Mouse (Mus musculus) stomach, embryonic 14.5 days (tissue): ENCODE results near the gene Glod4. TPM values are rescaled to one million over a fixed set of nuclear protein-coding genes. Genes with fewer than 3 reads are reported as not detected.

Experiments used
- ATAC-seq: fragments of 200-750 bp; cut with Nextera tagmentation; 2 replicates; pipeline ENCODE4 v1.8.0; 2017; ENCODE audit warnings: low read depth, moderate TSS enrichment; ENCODE audit not compliant: insufficient number of reproducible peaks, insufficient read depth, low FRiP score
- H3K27ac ChIP-seq: fragments of 300-500 bp; sonication (generic); 2 replicates; pipeline ENCODE4 v1.5.1; 2014; ENCODE audit warnings: mild to moderate bottlenecking, low read length, moderate library complexity, mixed read lengths
- H3K27me3 ChIP-seq: fragments of 300-500 bp; sonication (generic); 2 replicates; pipeline ENCODE4 v1.6.1; 2014; ENCODE audit warnings: low read length, control low read depth, mixed read lengths; ENCODE audit not compliant: control insufficient read depth, insufficient read depth
- H3K36me3 ChIP-seq: fragments of 300-500 bp; sonication (generic); 2 replicates; pipeline ENCODE4 v1.6.1; 2014; ENCODE audit warnings: mild to moderate bottlenecking, control low read depth, low read length, moderate library complexity, mixed read lengths; ENCODE audit not compliant: control insufficient read depth, insufficient read depth
- H3K4me1 ChIP-seq: fragments of 300-500 bp; sonication (generic); 2 replicates; pipeline ENCODE4 v1.6.1; 2014; ENCODE audit warnings: low read length, control low read depth, mixed read lengths; ENCODE audit not compliant: control insufficient read depth, insufficient read depth
- H3K4me2 ChIP-seq: fragments of 300-500 bp; sonication (generic); replicated peaks from 2 replicates; pipeline ENCODE4 v1.6.1; 2014; ENCODE audit warnings: low read depth, low read length, control low read depth
- H3K4me3 ChIP-seq: fragments of 300-500 bp; sonication (generic); 2 replicates; pipeline ENCODE4 v1.5.1; 2014; ENCODE audit warnings: low read depth, low read length, control low read depth
- H3K9ac ChIP-seq: fragments of 300-500 bp; sonication (generic); replicated peaks from 2 replicates; pipeline ENCODE4 v1.6.1; 2014; ENCODE audit warnings: low read depth, mild to moderate bottlenecking, control low read depth, low read length, moderate library complexity, mixed read lengths
- H3K9me3 ChIP-seq: fragments of 300-500 bp; sonication (generic); 2 replicates; pipeline ENCODE4 v1.6.1; 2016; ENCODE audit warnings: low read depth, low read length, control low read depth; ENCODE audit not compliant: control insufficient read depth
- WGBS: fragments of 180-500 bp; shearing (Covaris S2); extraction: QIAGEN DNeasy Blood & Tissue Kit; methylation state at CpG from one replicate; pipeline ENCODE4 v1.1.7; 2014; 5-methylcytosine and 5-hydroxymethylcytosine counted together
- polyA plus RNA-seq: library from polyadenylated mRNA; unstranded; fragments of >200 nt; fragmentation: Nextera tagmentation; extraction: Ambion mirVana; gene quantifications from 2 replicates; pipeline ENCODE4 v1.2.1, GENCODE M21; 2014

Gene Glod4
- polyA plus RNA-seq, 1 experiment from 2014 or later: 155 TPM

- Histone ChIP-seq H3K4me3 (peak overlapping the region; percentile 64), H3K9me3 (no peaks in the 10 kb centered on the region), H3K27ac (peak overlapping the region; percentile 52; the same call in 1 of the 2 replicates), H3K4me1 (peaks cover 7% of the 10 kb centered on the region; the same call in 1 of the 2 replicates), H3K27me3 (no peaks in the 10 kb centered on the region), H3K4me2 (peak overlapping the region; percentile 95), H3K9ac (peak overlapping the region; percentile 72), H3K36me3 (0 out of 2 replicates have a peak, but pooled peaks cover 2% of the 10 kb centered on the region)
- WGBS: 2% methylated on average over 28 of the region's 28 CpGs
- ATAC-seq: peak; percentile 83
These were observed 64.6 kb downstream of the Glod4 start for GRCm38 (mm10) chr11:76178726-76179494.

DNA sequence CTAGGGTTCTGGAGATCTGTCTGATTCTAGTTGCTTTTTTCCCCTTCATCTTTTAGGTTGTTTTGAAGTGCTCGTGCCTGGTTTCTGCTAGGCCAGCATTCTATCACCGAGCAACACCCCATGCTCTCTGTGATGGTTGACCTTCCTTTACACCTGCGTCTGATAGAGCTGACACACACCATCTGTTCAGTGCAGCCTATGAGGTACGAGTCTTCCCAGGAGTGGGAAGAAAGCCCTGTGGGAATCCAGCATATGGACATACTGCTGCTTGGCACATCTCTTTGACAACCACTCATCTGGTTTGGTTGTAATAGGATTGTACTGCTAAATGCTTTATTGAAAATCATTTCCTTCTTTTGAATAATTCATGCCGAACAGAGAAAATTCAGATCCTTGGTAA lies 73.3 kb downstream of the Glod4 start:
- Histone ChIP-seq H3K4me2 (no peak overlapping the region), H3K4me1 (no peaks in the 10 kb centered on the region), H3K36me3 (0 out of 2 replicates have a peak, but pooled peaks cover 2% of the 10 kb centered on the region), H3K9me3 (no peaks in the 10 kb centered on the region), H3K27me3 (no peaks in the 10 kb centered on the region), H3K27ac (no peak overlapping the region), H3K4me3 (no peak overlapping the region), H3K9ac (no peak overlapping the region)
- no peak for ATAC-seq
- 58% methylated on average over 5 of the region's 5 CpGs for WGBS

DNA sequence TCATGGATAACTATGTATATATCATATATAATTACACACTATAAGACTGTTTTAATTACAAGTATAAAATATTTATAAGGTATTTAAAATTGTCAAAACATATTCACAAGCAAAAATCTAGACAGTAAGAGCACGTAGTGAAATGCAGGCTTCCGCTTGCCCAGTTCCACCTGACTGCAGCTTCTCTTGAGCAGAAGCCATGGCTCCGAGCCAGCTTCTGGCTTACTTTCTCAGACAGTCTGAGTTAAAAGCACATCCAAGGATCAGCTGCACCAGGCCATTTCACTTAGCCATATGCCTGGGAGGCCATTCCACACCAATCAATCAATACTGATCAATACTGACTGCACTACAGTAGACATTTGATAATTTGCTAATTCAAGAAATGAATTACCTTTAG lies 74.5 kb downstream of the Glod4 start:
- H3K36me3 ChIP-seq: no peaks in the 10 kb centered on the region
- H3K27ac ChIP-seq: no peak overlapping the region
- no peak overlapping the region for H3K4me3 ChIP-seq
- no peak overlapping the region for H3K4me2 ChIP-seq
- ATAC-seq: no peak
- H3K9me3 ChIP-seq: no peaks in the 10 kb centered on the region
- no peaks in the 10 kb centered on the region for H3K4me1 ChIP-seq
- no peak overlapping the region for H3K9ac ChIP-seq
- no peaks in the 10 kb centered on the region for H3K27me3 ChIP-seq
- 81% methylated on average over 3 of the region's 3 CpGs for WGBS

DNA sequence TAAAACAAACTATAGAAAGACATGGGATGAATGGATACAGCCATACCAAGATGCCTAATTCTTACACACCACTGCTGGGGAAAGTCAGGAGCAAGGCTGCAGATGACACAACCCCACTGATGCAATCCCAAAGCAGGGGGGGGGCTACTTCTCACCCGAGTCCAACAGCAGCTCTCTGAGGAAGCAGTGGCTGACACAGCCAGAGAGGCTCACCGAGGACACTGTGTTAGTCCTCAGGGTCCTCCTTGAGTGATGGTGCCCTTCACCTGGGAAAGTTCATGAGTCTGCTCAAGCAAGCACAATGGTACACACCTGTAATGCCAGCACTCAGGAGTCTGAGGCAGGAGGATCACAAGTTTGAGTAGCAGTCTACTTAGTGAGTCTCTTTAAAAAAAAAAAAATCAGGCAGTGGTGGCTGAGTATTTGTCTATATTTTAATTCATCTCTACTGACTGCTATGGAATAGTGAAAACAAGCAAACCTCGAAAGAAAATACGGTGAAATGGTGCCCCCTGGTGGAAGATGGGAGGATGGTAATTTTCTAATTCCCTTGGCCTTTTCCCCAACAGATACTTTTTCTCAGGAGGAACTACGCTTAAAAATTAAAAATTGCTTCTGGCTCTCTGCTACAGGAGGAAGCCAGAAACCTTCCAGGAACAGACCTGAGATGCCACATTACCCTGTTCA lies 76.3 kb downstream of the Glod4 start:
- no peak overlapping the region for H3K9ac ChIP-seq
- 24% methylated on average over 5 of the region's 5 CpGs for WGBS
- H3K27me3 ChIP-seq: no peaks in the 10 kb centered on the region
- no peak overlapping the region for H3K4me2 ChIP-seq
- H3K4me1 ChIP-seq: no peaks in the 10 kb centered on the region
- H3K27ac ChIP-seq: no peak overlapping the region
- no peaks in the 10 kb centered on the region for H3K9me3 ChIP-seq
- peak; percentile 18; the same call in 1 of the 2 replicates for ATAC-seq
- H3K4me3 ChIP-seq: no peak overlapping the region
- peaks cover 6% of the 10 kb centered on the region; the same call in 1 of the 2 replicates for H3K36me3 ChIP-seq

DNA sequence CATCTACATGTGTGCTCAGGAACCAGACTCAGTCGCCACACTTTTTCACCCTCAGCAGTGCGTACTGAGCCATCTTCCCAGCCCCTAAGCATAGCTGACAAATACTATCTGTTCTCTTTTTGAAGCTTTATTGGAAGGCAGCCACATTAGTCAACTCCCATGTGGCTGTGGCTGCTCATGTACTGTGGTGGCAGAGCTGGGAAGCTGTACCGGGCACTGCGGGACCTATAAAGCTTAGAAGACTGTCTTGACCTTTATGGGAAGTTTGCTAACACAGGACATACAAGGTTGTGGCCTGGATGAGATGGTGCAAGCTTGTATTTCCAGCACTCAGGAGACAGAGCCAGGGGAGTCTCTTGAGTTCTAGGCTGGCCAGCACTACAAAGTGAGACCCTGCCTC lies 76.9 kb downstream of the Glod4 start:
- H3K4me3 ChIP-seq: no peak overlapping the region
- H3K4me2 ChIP-seq: no peak overlapping the region
- no peaks in the 10 kb centered on the region for H3K4me1 ChIP-seq
- H3K9me3 ChIP-seq: no peaks in the 10 kb centered on the region
- WGBS: 89% methylated on average over 4 of the region's 4 CpGs
- no peaks in the 10 kb centered on the region for H3K27me3 ChIP-seq
- H3K36me3 ChIP-seq: peaks cover 6% of the 10 kb centered on the region; the same call in 1 of the 2 replicates
- no peak overlapping the region for H3K27ac ChIP-seq
- H3K9ac ChIP-seq: no peak overlapping the region
- no peak for ATAC-seq

- Histone ChIP-seq H3K36me3 (peaks cover 10% of the 10 kb centered on the region; the same call in 1 of the 2 replicates), H3K4me2 (no peak overlapping the region), H3K9me3 (no peaks in the 10 kb centered on the region), H3K4me3 (no peak overlapping the region), H3K27ac (no peak overlapping the region), H3K4me1 (no peaks in the 10 kb centered on the region), H3K9ac (no peak overlapping the region), H3K27me3 (no peaks in the 10 kb centered on the region)
- ATAC-seq: no peak
- WGBS: 25% methylated on average over 6 of the region's 6 CpGs
These were observed 83.3 kb downstream of the Glod4 start for GRCm38 (mm10) chr11:76160251-76160650.

GRCm38 (mm10) chr11:76158375-76158774 lies 85.2 kb downstream of the Glod4 start:
- no peaks in the 10 kb centered on the region for H3K9me3 ChIP-seq
- no peaks in the 10 kb centered on the region for H3K27me3 ChIP-seq
- H3K4me1 ChIP-seq: no peaks in the 10 kb centered on the region
- no peak overlapping the region for H3K4me2 ChIP-seq
- no peak overlapping the region for H3K4me3 ChIP-seq
- no peak for ATAC-seq
- 90% methylated on average over 2 of the region's 2 CpGs for WGBS
- H3K36me3 ChIP-seq: peaks cover 6% of the 10 kb centered on the region; the same call in 1 of the 2 replicates
- no peak overlapping the region for H3K9ac ChIP-seq
- H3K27ac ChIP-seq: no peak overlapping the region

DNA sequence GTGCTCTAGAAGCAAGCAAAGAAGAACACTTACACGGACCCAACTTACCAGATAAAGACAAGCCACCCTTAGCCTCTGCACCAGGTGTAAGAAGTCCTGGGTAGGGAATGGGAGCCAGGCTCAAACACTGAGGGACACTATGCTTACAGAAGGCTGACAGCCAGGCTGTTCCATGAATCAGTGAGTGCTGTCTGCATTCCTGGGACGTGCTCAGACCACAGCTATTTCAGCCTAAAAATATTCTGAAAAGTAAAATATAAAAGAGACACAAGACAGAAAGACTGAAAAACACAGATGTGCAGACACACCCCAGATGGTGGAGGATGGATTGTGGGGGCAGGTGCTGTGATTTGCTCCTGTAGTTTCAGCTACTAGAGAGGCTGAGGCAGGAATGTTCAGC lies 88.7 kb downstream of the Glod4 start:
- H3K27ac ChIP-seq: no peak overlapping the region
- no peaks in the 10 kb centered on the region for H3K4me1 ChIP-seq
- H3K36me3 ChIP-seq: peaks cover 4% of the 10 kb centered on the region; the same call in 1 of the 2 replicates
- no peaks in the 10 kb centered on the region for H3K9me3 ChIP-seq
- H3K9ac ChIP-seq: no peak overlapping the region
- no peak overlapping the region for H3K4me2 ChIP-seq
- ATAC-seq: no peak
- WGBS: 65% methylated on average over 2 of the region's 2 CpGs
- H3K27me3 ChIP-seq: no peaks in the 10 kb centered on the region
- no peak overlapping the region for H3K4me3 ChIP-seq
